Mouse (Mus musculus): ENCODE measurements around the gene Stpg3. TPM values are rescaled to one million over a fixed set of nuclear protein-coding genes. Genes with fewer than 3 reads are reported as not detected.

Gene Stpg3
- polyA plus RNA-seq, 1 experiment from 2014 or later: not detected

DNA sequence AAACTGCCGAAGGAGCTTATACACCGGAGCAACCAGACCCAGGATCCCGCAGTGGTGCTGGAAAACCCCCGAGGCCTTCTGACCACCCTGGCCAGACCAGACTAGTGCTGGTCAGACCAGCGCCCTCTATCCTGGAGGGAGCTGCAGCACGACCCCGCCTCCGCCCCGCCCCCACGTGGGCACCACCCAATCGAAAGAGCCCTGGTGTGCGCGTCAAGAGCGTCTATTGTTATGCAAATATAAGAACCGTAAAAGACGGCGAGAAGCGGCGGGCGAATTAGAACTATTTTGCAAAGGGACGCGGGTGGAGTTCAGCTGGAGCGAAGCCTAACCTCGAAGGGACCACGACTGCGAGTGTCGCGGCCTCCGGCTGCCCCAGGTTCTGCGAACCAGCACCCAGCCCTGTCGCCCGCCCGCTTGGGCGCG is 33.9 kb downstream of the Stpg3 start, which contains the start of gene Nrarp:
TSS of gene Nrarp (plus strand) at position 281 of the 426 bp plus-strand sequence.
- DNase-seq (peak; percentile 89), ATAC-seq (peak; percentile 81)
- no peaks in the 10 kb centered on the region for H3K36me3 ChIP-seq (replicated peaks; ENCODE audit: insufficient read depth, low read length)
- peaks cover 33% of the 10 kb centered on the region for H3K4me1 ChIP-seq (ENCODE audit: insufficient read depth)
- H3K9me3 ChIP-seq (ENCODE audit: low read length): no peaks in the 10 kb centered on the region
- no peak for TF ChIP-seq EP300 (IDR thresholded peaks at IDR 0.05; ENCODE audit: low read depth)
- TF ChIP-seq CTCF (IDR thresholded peaks at IDR 0.05; ENCODE audit: low read depth): peak; percentile 62
- peak within 1 kb of the TSS; percentile 80 for H3K27ac ChIP-seq (ENCODE audit: low read depth)
- peak within 1 kb of the TSS; percentile 65 for H3K9ac ChIP-seq (replicated peaks)
- H3K4me3 ChIP-seq (ENCODE audit: low read depth, low read length): peak within 1 kb of the TSS; percentile 61
- H3K27me3 ChIP-seq (ENCODE audit: insufficient read depth, low read length): peaks cover 51% of the 10 kb centered on the region
- under 1% methylated on average over 31 of the region's 35 CpGs for WGBS (ENCODE audit: insufficient replicate concordance)
- peak within 1 kb of the TSS; percentile 98 for H3K4me2 ChIP-seq (ENCODE audit: low read depth, low read length)

DNA sequence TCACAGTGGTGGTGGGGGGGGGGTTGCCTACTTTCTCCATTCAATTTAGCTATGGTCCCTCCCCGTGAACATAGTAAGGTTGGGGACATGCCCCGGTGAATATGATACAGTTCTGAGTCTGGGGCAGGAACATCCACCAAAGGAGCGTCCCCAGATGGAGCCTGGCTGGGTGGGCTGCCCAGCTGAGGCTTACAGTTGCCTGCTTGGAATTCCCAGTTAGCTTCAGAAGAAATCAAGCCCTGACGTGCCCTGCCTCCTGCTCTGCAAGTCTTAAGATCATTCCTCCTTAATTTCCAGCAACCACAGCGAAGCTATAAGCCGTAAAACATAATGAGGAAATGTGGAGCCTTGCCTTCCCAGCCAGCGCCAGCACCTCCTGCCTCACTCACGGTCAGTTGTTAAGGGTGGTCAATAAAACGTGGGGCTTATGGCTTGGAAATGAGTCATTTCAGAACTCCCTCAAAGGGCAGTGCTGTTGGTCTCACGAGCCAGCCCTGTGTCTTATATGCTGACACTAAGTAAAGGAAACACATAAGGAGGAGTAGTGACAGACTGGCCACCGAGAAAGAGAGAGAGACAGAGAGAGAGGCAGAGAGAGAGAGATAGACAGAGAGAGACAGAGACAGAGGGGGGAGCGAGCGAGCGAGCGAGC is 34.7 kb downstream of the Stpg3 start:
- Histone ChIP-seq H3K4me3 (ENCODE audit: low read depth, low read length) (no peak overlapping the region), H3K4me1 (ENCODE audit: insufficient read depth) (peaks cover 38% of the 10 kb centered on the region), H3K27ac (ENCODE audit: low read depth) (no peak overlapping the region), H3K27me3 (ENCODE audit: insufficient read depth, low read length) (peaks cover 43% of the 10 kb centered on the region), H3K9me3 (ENCODE audit: low read length) (no peaks in the 10 kb centered on the region), H3K36me3 (replicated peaks; ENCODE audit: insufficient read depth, low read length) (no peaks in the 10 kb centered on the region), H3K4me2 (ENCODE audit: low read depth, low read length) (peak overlapping the region; percentile 98), H3K9ac (replicated peaks) (peak overlapping the region; percentile 65; the same call in 1 of the 2 replicates)
- TF ChIP-seq EP300 (IDR thresholded peaks at IDR 0.05; ENCODE audit: low read depth) (no peak), CTCF (IDR thresholded peaks at IDR 0.05; ENCODE audit: low read depth) (no peak)
- DNase-seq (peak; percentile 12), ATAC-seq (no peak)
- WGBS (ENCODE audit: insufficient replicate concordance): 62% methylated on average over 15 of the region's 15 CpGs

DNA sequence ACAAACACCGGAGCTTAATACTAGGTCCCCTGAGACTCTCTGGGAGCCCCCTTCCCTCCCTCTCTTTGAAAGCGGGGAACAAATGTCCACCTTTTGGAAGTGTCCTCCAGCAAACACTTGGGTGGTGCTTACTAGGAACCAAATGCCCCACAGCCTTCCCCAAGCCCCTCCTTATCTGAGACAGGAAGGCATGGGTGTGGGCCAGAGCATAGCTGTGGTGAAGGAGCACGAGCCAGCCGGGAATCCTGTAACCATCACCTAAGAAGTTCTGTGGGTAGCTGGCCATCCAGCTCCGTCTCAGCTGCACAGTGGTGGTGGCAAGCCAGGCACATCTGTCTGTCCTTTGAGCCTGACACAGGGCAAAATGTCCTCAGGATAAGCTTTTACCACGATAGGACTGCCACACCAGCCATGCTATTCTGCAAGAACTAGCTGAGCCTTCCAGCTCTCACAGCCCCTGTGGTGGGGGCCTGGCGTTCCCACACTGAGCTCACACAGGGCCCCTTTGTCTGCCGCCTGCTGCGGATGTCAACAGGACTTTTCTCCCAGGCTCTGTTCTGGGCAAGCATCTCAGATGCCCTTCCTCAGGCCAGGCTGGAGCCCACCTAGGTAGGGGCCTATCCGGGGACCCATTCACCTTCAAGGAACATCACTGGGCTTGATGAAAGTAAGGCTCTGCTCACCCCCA is 36.0 kb downstream of the Stpg3 start:
- DNase-seq (no peak), ATAC-seq (no peak)
- TF ChIP-seq EP300 (IDR thresholded peaks at IDR 0.05; ENCODE audit: low read depth): no peak
- no peak for TF ChIP-seq CTCF (IDR thresholded peaks at IDR 0.05; ENCODE audit: low read depth)
- no peak overlapping the region for H3K27ac ChIP-seq (ENCODE audit: low read depth)
- H3K4me3 ChIP-seq (ENCODE audit: low read depth, low read length): no peak overlapping the region
- H3K27me3 ChIP-seq (ENCODE audit: insufficient read depth, low read length): peaks cover 32% of the 10 kb centered on the region
- H3K9ac ChIP-seq (replicated peaks): no peak overlapping the region
- H3K4me2 ChIP-seq (ENCODE audit: low read depth, low read length): no peak overlapping the region
- no peaks in the 10 kb centered on the region for H3K9me3 ChIP-seq (ENCODE audit: low read length)
- H3K4me1 ChIP-seq (ENCODE audit: insufficient read depth): peaks cover 40% of the 10 kb centered on the region
- H3K36me3 ChIP-seq (replicated peaks; ENCODE audit: insufficient read depth, low read length): no peaks in the 10 kb centered on the region
- WGBS (ENCODE audit: insufficient replicate concordance): 55% methylated on average over 10 of the region's 10 CpGs

DNA sequence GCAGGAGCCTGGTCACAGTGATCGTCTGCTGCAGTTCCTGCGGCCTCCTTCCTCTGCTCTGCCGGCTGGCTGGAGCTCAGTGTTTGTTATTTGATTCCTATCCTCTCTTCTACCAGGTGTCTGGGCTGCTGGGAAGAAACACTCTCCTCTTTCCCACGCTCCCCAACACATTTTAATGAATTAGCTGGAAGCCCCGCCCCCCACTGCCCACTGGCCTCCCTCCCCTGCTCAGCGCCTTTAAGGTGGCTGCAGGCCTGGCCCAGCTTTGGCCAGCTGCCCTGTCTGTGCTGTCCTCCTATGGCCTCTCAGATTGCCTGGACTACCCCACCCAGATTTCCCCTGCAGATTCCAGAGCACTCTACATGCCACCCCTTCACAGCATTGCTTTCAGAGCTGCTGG is 36.8 kb downstream of the Stpg3 start:
- no peaks in the 10 kb centered on the region for H3K36me3 ChIP-seq (replicated peaks; ENCODE audit: insufficient read depth, low read length)
- DNase-seq (peak; percentile 24), ATAC-seq (no peak)
- WGBS (ENCODE audit: insufficient replicate concordance): 69% methylated on average over 6 of the region's 6 CpGs
- peaks cover 42% of the 10 kb centered on the region for H3K4me1 ChIP-seq (ENCODE audit: insufficient read depth)
- H3K9me3 ChIP-seq (ENCODE audit: low read length): no peaks in the 10 kb centered on the region
- no peak overlapping the region for H3K27ac ChIP-seq (ENCODE audit: low read depth)
- H3K27me3 ChIP-seq (ENCODE audit: insufficient read depth, low read length): peaks cover 31% of the 10 kb centered on the region
- no peak overlapping the region for H3K4me2 ChIP-seq (ENCODE audit: low read depth, low read length)
- H3K4me3 ChIP-seq (ENCODE audit: low read depth, low read length): no peak overlapping the region
- TF ChIP-seq EP300 (IDR thresholded peaks at IDR 0.05; ENCODE audit: low read depth): no peak
- no peak for TF ChIP-seq CTCF (IDR thresholded peaks at IDR 0.05; ENCODE audit: low read depth)
- no peak overlapping the region for H3K9ac ChIP-seq (replicated peaks)

DNA sequence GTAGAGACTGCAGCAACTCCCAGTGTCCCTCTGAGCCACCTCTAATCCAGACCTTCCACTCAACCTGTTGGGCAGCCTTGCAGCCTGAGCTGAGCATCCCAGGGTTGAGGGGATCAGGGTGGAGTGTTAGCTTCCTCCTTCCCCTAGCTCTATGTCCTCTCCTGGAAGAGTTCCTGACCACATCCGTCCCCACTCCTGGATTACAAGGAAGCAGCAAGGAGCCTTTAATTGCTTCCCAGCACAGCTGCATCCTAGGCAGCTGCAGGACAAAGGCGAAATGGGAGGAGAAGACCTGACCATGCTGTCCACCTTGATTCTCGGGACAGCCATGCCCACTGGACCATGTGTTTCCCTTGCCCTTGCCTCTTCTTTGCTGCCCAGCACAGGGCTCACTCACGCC is 37.4 kb downstream of the Stpg3 start:
- H3K36me3 ChIP-seq (replicated peaks; ENCODE audit: insufficient read depth, low read length): no peaks in the 10 kb centered on the region
- TF ChIP-seq EP300 (IDR thresholded peaks at IDR 0.05; ENCODE audit: low read depth) (no peak), CTCF (IDR thresholded peaks at IDR 0.05; ENCODE audit: low read depth) (no peak)
- H3K27ac ChIP-seq (ENCODE audit: low read depth): no peak overlapping the region
- 59% methylated on average over 4 of the region's 4 CpGs for WGBS (ENCODE audit: insufficient replicate concordance)
- ATAC-seq: no peak
- no peak overlapping the region for H3K9ac ChIP-seq (replicated peaks)
- no peak overlapping the region for H3K4me2 ChIP-seq (ENCODE audit: low read depth, low read length)
- H3K27me3 ChIP-seq (ENCODE audit: insufficient read depth, low read length): peaks cover 28% of the 10 kb centered on the region
- H3K4me3 ChIP-seq (ENCODE audit: low read depth, low read length): no peak overlapping the region
- peaks cover 44% of the 10 kb centered on the region for H3K4me1 ChIP-seq (ENCODE audit: insufficient read depth)
- DNase-seq: no peak
- no peaks in the 10 kb centered on the region for H3K9me3 ChIP-seq (ENCODE audit: low read length)

DNA sequence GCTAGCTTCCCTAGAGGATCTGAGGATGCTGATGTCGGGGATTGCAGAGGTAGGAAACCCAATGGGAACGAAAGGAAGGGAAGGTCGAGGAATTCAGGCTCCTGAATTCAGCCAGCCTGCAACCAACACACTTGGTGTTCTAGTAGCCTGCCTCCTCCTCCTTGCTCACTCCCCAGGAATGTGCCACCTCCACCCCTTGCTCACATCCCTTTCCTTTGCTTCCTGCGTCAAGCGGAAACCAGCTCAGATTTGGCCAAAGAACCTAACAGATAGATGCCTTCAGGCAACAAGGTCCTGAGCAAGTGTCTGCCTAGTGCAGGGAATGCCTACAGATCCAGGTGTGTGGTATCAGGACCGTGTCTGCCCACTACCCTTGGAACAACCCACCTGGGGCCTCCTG is 37.9 kb downstream of the Stpg3 start:
- peaks cover 40% of the 10 kb centered on the region for H3K4me1 ChIP-seq (ENCODE audit: insufficient read depth)
- 65% methylated on average over 6 of the region's 6 CpGs for WGBS (ENCODE audit: insufficient replicate concordance)

More for the DNA sequence above, 37.9 kb downstream of the Stpg3 start:
- Histone ChIP-seq H3K9me3 (ENCODE audit: low read length) (no peaks in the 10 kb centered on the region), H3K27ac (ENCODE audit: low read depth) (no peak overlapping the region), H3K36me3 (replicated peaks; ENCODE audit: insufficient read depth, low read length) (no peaks in the 10 kb centered on the region), H3K4me2 (ENCODE audit: low read depth, low read length) (no peak overlapping the region), H3K27me3 (ENCODE audit: insufficient read depth, low read length) (peaks cover 26% of the 10 kb centered on the region), H3K4me3 (ENCODE audit: low read depth, low read length) (no peak overlapping the region), H3K9ac (replicated peaks) (no peak overlapping the region)
- no peak for ATAC-seq
- TF ChIP-seq CTCF (IDR thresholded peaks at IDR 0.05; ENCODE audit: low read depth): no peak
- TF ChIP-seq EP300 (IDR thresholded peaks at IDR 0.05; ENCODE audit: low read depth): no peak
- peak; percentile 15 for DNase-seq

Data from liver, postnatal 0 days (tissue).